Mouse (Mus musculus) forebrain, embryonic 11.5 days (tissue): ENCODE data around the gene Ccdc160. TPM values are rescaled to one million over a fixed set of nuclear protein-coding genes. Genes with fewer than 3 reads are reported as not detected.
A peak's percentile ranks its signal among the peaks of the same experiment; 100 is the strongest.

Experiments used
- ATAC-seq: fragments of 200-750 bp; cut with Nextera tagmentation; replicated peaks from 2 replicates; pipeline ENCODE4 v1.8.0; 2017; ENCODE audit warnings: moderate TSS enrichment; ENCODE audit not compliant: low FRiP score
- DNase-seq: peaks from one replicate; pipeline ENCODE4 v3.0.0-alpha.2; 2017; ENCODE audit warnings: low spot score
- H3K27ac ChIP-seq: fragments of 300-500 bp; sonication (generic); 2 replicates; pipeline ENCODE4 v1.5.1; 2014; ENCODE audit warnings: low read depth, low read length
- H3K27me3 ChIP-seq: fragments of 300-500 bp; sonication (generic); 2 replicates; pipeline ENCODE4 v1.6.1; 2014; ENCODE audit warnings: mild to moderate bottlenecking, low read length, mixed read lengths; ENCODE audit not compliant: control insufficient read depth, insufficient read depth
- H3K36me3 ChIP-seq: fragments of 300-500 bp; sonication (generic); 2 replicates; pipeline ENCODE4 v1.6.1; 2014; ENCODE audit warnings: mild to moderate bottlenecking, low read length, moderate library complexity, mixed read lengths; ENCODE audit not compliant: control insufficient read depth, insufficient read depth
- H3K4me1 ChIP-seq: fragments of 300-500 bp; sonication (generic); replicated peaks from 2 replicates; pipeline ENCODE4 v1.6.1; 2014; ENCODE audit warnings: low read length, mixed read lengths; ENCODE audit not compliant: control insufficient read depth, insufficient read depth
- H3K4me2 ChIP-seq: fragments of 300-500 bp; sonication (generic); 2 replicates; pipeline ENCODE4 v1.6.1; 2014; ENCODE audit warnings: low read depth, mild to moderate bottlenecking, low read length, moderate library complexity, mixed read lengths; ENCODE audit not compliant: severe bottlenecking
- H3K4me3 ChIP-seq: fragments of 300-500 bp; sonication (generic); 2 replicates; pipeline ENCODE4 v1.5.1; 2014; ENCODE audit warnings: low read depth, low read length
- H3K9ac ChIP-seq: fragments of 300-500 bp; sonication (generic); 2 replicates; pipeline ENCODE4 v1.6.1; 2014; ENCODE audit warnings: low read length
- H3K9me3 ChIP-seq: fragments of 300-500 bp; sonication (generic); 2 replicates; pipeline ENCODE4 v1.6.1; 2016; ENCODE audit warnings: low read length, mixed read lengths; ENCODE audit not compliant: control insufficient read depth
- WGBS: fragments of 180-500 bp; shearing (Covaris S2); extraction: QIAGEN DNeasy Blood & Tissue Kit; methylation state at CpG from one replicate; pipeline ENCODE4 v1.1.7; 2014; 5-methylcytosine and 5-hydroxymethylcytosine counted together
- microRNA counts: library from miRNA; unstranded; fragments of <30 nt; microRNA quantifications from one replicate; lab custom pipeline; 2015
- microRNA-seq: library from miRNA; unstranded; fragments of <30 nt; microRNA quantifications from one replicate; pipeline ENCODE4, GENCODE M21; 2016; ENCODE audit not compliant: insufficient number of aligned reads
- polyA plus RNA-seq: library from polyadenylated mRNA; unstranded; fragments of >200 nt; fragmentation: Nextera tagmentation; extraction: Ambion mirVana; gene quantifications from 2 replicates; pipeline ENCODE4 v1.2.1, GENCODE M21; 2014

Ccdc160 gene
- polyA plus RNA-seq, 1 experiment from 2014 or later = 3.8 TPM

- H3K9me3 ChIP-seq = no peaks in the 10 kb centered on the region
- H3K27me3 ChIP-seq = no peaks in the 10 kb centered on the region
- DNase-seq = no peak
- H3K4me2 ChIP-seq = no peak overlapping the region
- H3K36me3 ChIP-seq = no peaks in the 10 kb centered on the region
- H3K27ac ChIP-seq = no peak overlapping the region
- no peak overlapping the region for H3K9ac ChIP-seq
- no peak for ATAC-seq
- WGBS = 16% methylated on average over 8 of the region's 8 CpGs
- H3K4me1 ChIP-seq = no peaks in the 10 kb centered on the region
- no peak overlapping the region for H3K4me3 ChIP-seq
These were observed 4.8 kb downstream of the Ccdc160 start for GRCm38 (mm10) chrX:52795816-52796215.

- H3K27ac ChIP-seq = no peak overlapping the region
- no peaks in the 10 kb centered on the region for H3K9me3 ChIP-seq
- H3K4me3 ChIP-seq = no peak overlapping the region
- DNase-seq (no peak), ATAC-seq (no peak)
- H3K27me3 ChIP-seq = no peaks in the 10 kb centered on the region
- WGBS = 54% methylated on average over 9 of the region's 9 CpGs
- H3K4me2 ChIP-seq = no peak overlapping the region
- H3K9ac ChIP-seq = no peak overlapping the region
- no peaks in the 10 kb centered on the region for H3K36me3 ChIP-seq
- no peaks in the 10 kb centered on the region for H3K4me1 ChIP-seq
These were observed 6.1 kb downstream of the Ccdc160 start for GRCm38 (mm10) chrX:52797031-52797625.

DNA sequence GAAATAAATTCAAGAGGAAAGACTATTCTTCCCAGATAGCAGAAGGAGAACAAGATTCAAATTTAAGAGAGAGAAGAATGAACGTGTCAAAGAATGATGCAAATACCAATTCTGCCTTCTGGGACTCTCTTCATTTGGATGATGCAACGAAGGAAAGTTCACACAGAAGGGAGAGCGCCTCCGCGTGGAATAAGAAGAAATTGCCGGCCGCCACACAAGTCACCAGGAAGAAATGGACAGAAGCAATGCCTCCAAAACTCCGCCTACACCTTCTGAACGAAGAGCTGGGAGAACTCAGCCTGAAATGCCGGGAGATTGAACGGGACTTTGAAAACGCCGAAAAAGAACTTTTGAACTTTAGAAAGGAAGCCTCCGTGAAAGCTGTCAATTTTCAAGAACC is 7.3 kb downstream of the Ccdc160 start:
- H3K4me1 ChIP-seq = no peaks in the 10 kb centered on the region
- no peak overlapping the region for H3K4me2 ChIP-seq
- no peaks in the 10 kb centered on the region for H3K36me3 ChIP-seq
- 74% methylated on average over 14 of the region's 14 CpGs for WGBS
- DNase-seq = no peak
- H3K4me3 ChIP-seq = no peak overlapping the region
- no peaks in the 10 kb centered on the region for H3K27me3 ChIP-seq
- H3K9ac ChIP-seq = no peak overlapping the region
- H3K27ac ChIP-seq = no peak overlapping the region
- ATAC-seq = no peak
- H3K9me3 ChIP-seq = no peaks in the 10 kb centered on the region

DNA sequence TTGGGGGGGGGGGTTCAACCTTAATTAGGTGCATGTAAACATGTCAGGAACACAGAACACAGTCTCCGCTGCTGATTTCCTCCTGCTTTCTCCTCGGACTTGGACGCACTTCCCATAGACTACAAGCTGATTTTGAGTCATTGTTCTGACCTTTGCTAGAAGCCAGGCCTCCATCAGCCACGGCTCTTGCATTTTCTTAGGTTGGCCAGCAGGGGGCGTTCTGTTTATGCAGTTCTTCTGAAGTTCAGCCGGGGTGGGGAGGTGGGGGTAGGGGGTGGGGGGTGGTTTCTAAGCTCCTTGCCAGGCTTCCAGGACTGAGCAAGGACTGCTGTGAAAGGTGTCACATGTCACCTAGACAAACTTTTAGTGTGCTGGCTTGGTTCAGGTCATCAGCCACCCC is 8.6 kb downstream of the Ccdc160 start:
- Histone ChIP-seq H3K4me2 (no peak overlapping the region), H3K9me3 (no peaks in the 10 kb centered on the region), H3K27ac (no peak overlapping the region), H3K36me3 (no peaks in the 10 kb centered on the region), H3K4me3 (no peak overlapping the region), H3K27me3 (no peaks in the 10 kb centered on the region), H3K9ac (no peak overlapping the region), H3K4me1 (no peaks in the 10 kb centered on the region)
- 42% methylated on average over 6 of the region's 6 CpGs for WGBS
- DNase-seq (no peak), ATAC-seq (no peak)

DNA sequence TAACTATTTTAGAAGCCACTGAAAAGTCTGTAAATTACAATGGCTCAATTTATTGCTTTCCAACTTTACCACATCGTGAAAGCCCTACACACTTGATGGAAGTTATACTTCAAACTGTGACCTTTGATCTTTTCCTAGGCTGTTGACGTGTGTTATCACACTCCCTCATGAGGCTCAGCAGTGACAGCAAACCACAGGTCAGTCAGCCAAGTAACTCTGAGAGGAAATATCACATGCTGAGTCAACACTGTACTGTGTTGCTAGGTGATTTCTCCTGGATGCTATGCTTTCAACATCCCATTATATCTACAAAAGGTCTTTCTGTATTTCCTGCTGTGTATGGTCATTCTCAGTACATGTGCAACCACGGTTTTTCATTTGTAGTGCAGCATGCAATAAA is 28.3 kb downstream of the Ccdc160 start:
- Histone ChIP-seq H3K4me2 (no peak overlapping the region), H3K9me3 (no peaks in the 10 kb centered on the region), H3K4me3 (no peak overlapping the region), H3K36me3 (no peaks in the 10 kb centered on the region), H3K9ac (no peak overlapping the region), H3K27me3 (no peaks in the 10 kb centered on the region), H3K27ac (no peak overlapping the region), H3K4me1 (no peaks in the 10 kb centered on the region)
- no peak for DNase-seq
- ATAC-seq = no peak
- 69% methylated on average over 3 of the region's 3 CpGs for WGBS

MicroRNAs encoded within 50 kb of the gene (microRNA counts, 519-probe panel; counts per million panel counts)
- 7,986 counts per million, percentile 98 among the panel's probes with 10 or more counts for microRNA mmu-miR-106a+mmu-miR-17 (lab: Ali Mortazavi, UCI)
- microRNA mmu-miR-18b (lab: Ali Mortazavi, UCI) = 4,731 counts per million, percentile 46 among the panel's probes with 10 or more counts
- microRNA mmu-miR-363 (lab: Ali Mortazavi, UCI) = 4,845 counts per million, percentile 50 among the panel's probes with 10 or more counts

Small RNA genes within 50 kb of the gene (microRNA-seq; reads per million reads assigned to microRNA genes)
- gene Mir106a (4,606 reads per million, percentile 85 among the genes with 10 or more reads in this experiment), gene Mir18b (624 reads per million, percentile 62 among the genes with 10 or more reads in this experiment), gene Mir19b-2 (22.7 reads per million, percentile 15 among the genes with 10 or more reads in this experiment), gene Mir20b (3,372 reads per million, percentile 82 among the genes with 10 or more reads in this experiment), gene Mir363 (5,437 reads per million, percentile 87 among the genes with 10 or more reads in this experiment), gene Mir92-2 (1,130 reads per million, percentile 69 among the genes with 10 or more reads in this experiment)

Other genes with a start within 250 kb of the Ccdc160 start
- gene Gpc3, start 177.2 kb upstream of the Ccdc160 start, polyA plus RNA-seq = 177 and 187 TPM in 2 replicates
- 114 and 127 TPM in 2 replicates for gene Phf6, start 121.1 kb downstream of the Ccdc160 start, polyA plus RNA-seq
- 77.5 and 81.6 TPM in 2 replicates for gene Hprt, start 196.9 kb downstream of the Ccdc160 start, polyA plus RNA-seq